Mouse (Mus musculus): ENCODE results near the gene Endog. TPM values are rescaled to one million over a fixed set of nuclear protein-coding genes. Genes with fewer than 3 reads are reported as not detected.
"Not testable (repeated sequence)": the region's sequence is repeated elsewhere in the genome, so short reads cannot be mapped to it uniquely, and the experiment has no call there.

Endog gene
- polyA plus RNA-seq, 1 experiment from 2014 or later = 30.0 TPM

GRCm38 (mm10) chr2:30152616-30153015, 18.7 kb upstream of the Endog start:
- no peaks in the 10 kb centered on the region for H3K4me1 ChIP-seq (ENCODE audit: control insufficient read depth, insufficient read depth, low read length)
- H3K4me2 ChIP-seq = no peak overlapping the region
- H3K9ac ChIP-seq (ENCODE audit: low read depth, low read length) = no peak overlapping the region
- H3K27ac ChIP-seq (ENCODE audit: low read depth, low read length) = no peak overlapping the region
- no peak overlapping the region for H3K4me3 ChIP-seq (ENCODE audit: low read depth, low read length)
- no peak for ATAC-seq (replicated peaks; ENCODE audit: insufficient number of reproducible peaks, low FRiP score, low TSS enrichment)
- H3K27me3 ChIP-seq (ENCODE audit: control insufficient read depth, insufficient read depth, low read length) = no peaks in the 10 kb centered on the region
- H3K36me3 ChIP-seq (ENCODE audit: control insufficient read depth, insufficient read depth, low read length) = peaks cover 11% of the 10 kb centered on the region
- no peaks in the 10 kb centered on the region for H3K9me3 ChIP-seq (replicated peaks; ENCODE audit: control insufficient read depth, low read length)
- 79% methylated on average over 8 of the region's 8 CpGs for WGBS (ENCODE audit: insufficient replicate concordance)

- 73% methylated on average over 6 of the region's 10 CpGs for WGBS (ENCODE audit: insufficient replicate concordance)
- H3K4me3 ChIP-seq (ENCODE audit: low read depth, low read length); H3K9me3 ChIP-seq (replicated peaks; ENCODE audit: control insufficient read depth, low read length); ATAC-seq (replicated peaks; ENCODE audit: insufficient number of reproducible peaks, low FRiP score, low TSS enrichment); H3K27ac ChIP-seq (ENCODE audit: low read depth, low read length); H3K27me3 ChIP-seq (ENCODE audit: control insufficient read depth, insufficient read depth, low read length); H3K9ac ChIP-seq (ENCODE audit: low read depth, low read length); H3K36me3 ChIP-seq (ENCODE audit: control insufficient read depth, insufficient read depth, low read length); H3K4me1 ChIP-seq (ENCODE audit: control insufficient read depth, insufficient read depth, low read length); H3K4me2 ChIP-seq: not testable (repeated sequence)
Observed at GRCm38 (mm10) chr2:30159871-30160270, 11.4 kb upstream of the Endog start.

- no peak for ATAC-seq (replicated peaks; ENCODE audit: insufficient number of reproducible peaks, low FRiP score, low TSS enrichment)
- H3K4me2 ChIP-seq = no peak overlapping the region
- no peak overlapping the region for H3K27ac ChIP-seq (ENCODE audit: low read depth, low read length)
Observed at GRCm38 (mm10) chr2:30161809-30162208, 9.5 kb upstream of the Endog start.

GRCm38 (mm10) chr2:30164340-30164932, 6.9 kb upstream of the Endog start:
- H3K27ac ChIP-seq (ENCODE audit: low read depth, low read length) = no peak overlapping the region
- ATAC-seq (replicated peaks; ENCODE audit: insufficient number of reproducible peaks, low FRiP score, low TSS enrichment) = no peak
- no peaks in the 10 kb centered on the region for H3K27me3 ChIP-seq (ENCODE audit: control insufficient read depth, insufficient read depth, low read length)
- H3K9me3 ChIP-seq (replicated peaks; ENCODE audit: control insufficient read depth, low read length) = peaks cover 14% of the 10 kb centered on the region
- H3K4me2 ChIP-seq = no peak overlapping the region
- WGBS (ENCODE audit: insufficient replicate concordance) = 56% methylated on average over 9 of the region's 9 CpGs
- no peak overlapping the region for H3K4me3 ChIP-seq (ENCODE audit: low read depth, low read length)
- no peaks in the 10 kb centered on the region for H3K36me3 ChIP-seq (ENCODE audit: control insufficient read depth, insufficient read depth, low read length)
- no peaks in the 10 kb centered on the region for H3K4me1 ChIP-seq (ENCODE audit: control insufficient read depth, insufficient read depth, low read length)
- no peak overlapping the region for H3K9ac ChIP-seq (ENCODE audit: low read depth, low read length)

More at GRCm38 (mm10) chr2:30161809-30162208, 9.5 kb upstream of the Endog start:
- H3K4me1 ChIP-seq (ENCODE audit: control insufficient read depth, insufficient read depth, low read length) = no peaks in the 10 kb centered on the region
- no peak overlapping the region for H3K4me3 ChIP-seq (ENCODE audit: low read depth, low read length)
- H3K27me3 ChIP-seq (ENCODE audit: control insufficient read depth, insufficient read depth, low read length) = no peaks in the 10 kb centered on the region
- H3K36me3 ChIP-seq (ENCODE audit: control insufficient read depth, insufficient read depth, low read length) = no peaks in the 10 kb centered on the region
- no peak overlapping the region for H3K9ac ChIP-seq (ENCODE audit: low read depth, low read length)
- peaks cover 11% of the 10 kb centered on the region for H3K9me3 ChIP-seq (replicated peaks; ENCODE audit: control insufficient read depth, low read length)

- 53% methylated on average over 4 of the region's 4 CpGs for WGBS (ENCODE audit: insufficient replicate concordance)
- no peaks in the 10 kb centered on the region for H3K36me3 ChIP-seq (ENCODE audit: control insufficient read depth, insufficient read depth, low read length)
- no peaks in the 10 kb centered on the region for H3K27me3 ChIP-seq (ENCODE audit: control insufficient read depth, insufficient read depth, low read length)
- no peak for ATAC-seq (replicated peaks; ENCODE audit: insufficient number of reproducible peaks, low FRiP score, low TSS enrichment)
- no peak overlapping the region for H3K9ac ChIP-seq (ENCODE audit: low read depth, low read length)
- no peak overlapping the region for H3K4me2 ChIP-seq
- H3K9me3 ChIP-seq (replicated peaks; ENCODE audit: control insufficient read depth, low read length) = peaks cover 14% of the 10 kb centered on the region
- no peaks in the 10 kb centered on the region for H3K4me1 ChIP-seq (ENCODE audit: control insufficient read depth, insufficient read depth, low read length)
- no peak overlapping the region for H3K27ac ChIP-seq (ENCODE audit: low read depth, low read length)
- H3K4me3 ChIP-seq (ENCODE audit: low read depth, low read length) = no peak overlapping the region
Observed at GRCm38 (mm10) chr2:30166677-30167076, 4.6 kb upstream of the Endog start.

GRCm38 (mm10) chr2:30171997-30172382, 697 bp downstream of the Endog start:
- WGBS (ENCODE audit: insufficient replicate concordance) = under 1% methylated on average over 19 of the region's 19 CpGs
- H3K27ac ChIP-seq (ENCODE audit: low read depth, low read length) = peak overlapping the region; percentile 90
- ATAC-seq (replicated peaks; ENCODE audit: insufficient number of reproducible peaks, low FRiP score, low TSS enrichment) = 0 out of 2 replicates have a peak, but pooled peaks have one; percentile 24

GRCm38 (mm10) chr2:30173541-30174240, 2.4 kb downstream of the Endog start:
- 94% methylated on average over 20 of the region's 20 CpGs for WGBS (ENCODE audit: insufficient replicate concordance)
- Histone ChIP-seq H3K9ac (ENCODE audit: low read depth, low read length) (no peak overlapping the region), H3K4me1 (ENCODE audit: control insufficient read depth, insufficient read depth, low read length) (peaks cover 7% of the 10 kb centered on the region), H3K4me3 (ENCODE audit: low read depth, low read length) (no peak overlapping the region), H3K27ac (ENCODE audit: low read depth, low read length) (no peak overlapping the region), H3K36me3 (ENCODE audit: control insufficient read depth, insufficient read depth, low read length) (peaks cover 34% of the 10 kb centered on the region), H3K4me2 (no peak overlapping the region), H3K27me3 (ENCODE audit: control insufficient read depth, insufficient read depth, low read length) (no peaks in the 10 kb centered on the region), H3K9me3 (replicated peaks; ENCODE audit: control insufficient read depth, low read length) (0 out of 2 replicates have a peak, but pooled peaks cover 3% of the 10 kb centered on the region)
- ATAC-seq (replicated peaks; ENCODE audit: insufficient number of reproducible peaks, low FRiP score, low TSS enrichment) = no peak

More at GRCm38 (mm10) chr2:30171997-30172382, 697 bp downstream of the Endog start:
- Histone ChIP-seq H3K4me1 (ENCODE audit: control insufficient read depth, insufficient read depth, low read length) (no peaks in the 10 kb centered on the region; the same call in 1 of the 2 replicates), H3K9me3 (replicated peaks; ENCODE audit: control insufficient read depth, low read length) (peaks cover 5% of the 10 kb centered on the region), H3K4me3 (ENCODE audit: low read depth, low read length) (peak overlapping the region; percentile 67), H3K4me2 (peak overlapping the region; percentile 93), H3K36me3 (ENCODE audit: control insufficient read depth, insufficient read depth, low read length) (peaks cover 34% of the 10 kb centered on the region), H3K27me3 (ENCODE audit: control insufficient read depth, insufficient read depth, low read length) (no peaks in the 10 kb centered on the region), H3K9ac (ENCODE audit: low read depth, low read length) (peak overlapping the region; percentile 72)

- H3K4me2 ChIP-seq = no peak overlapping the region
- H3K27ac ChIP-seq (ENCODE audit: low read depth, low read length) = no peak overlapping the region
- WGBS (ENCODE audit: insufficient replicate concordance) = 79% methylated on average over 8 of the region's 8 CpGs
- no peak overlapping the region for H3K9ac ChIP-seq (ENCODE audit: low read depth, low read length)
- no peak overlapping the region for H3K4me3 ChIP-seq (ENCODE audit: low read depth, low read length)
- peaks cover 7% of the 10 kb centered on the region for H3K4me1 ChIP-seq (ENCODE audit: control insufficient read depth, insufficient read depth, low read length)
- 0 out of 2 replicates have a peak, but pooled peaks cover 3% of the 10 kb centered on the region for H3K9me3 ChIP-seq (replicated peaks; ENCODE audit: control insufficient read depth, low read length)
- no peaks in the 10 kb centered on the region for H3K27me3 ChIP-seq (ENCODE audit: control insufficient read depth, insufficient read depth, low read length)
- no peak for ATAC-seq (replicated peaks; ENCODE audit: insufficient number of reproducible peaks, low FRiP score, low TSS enrichment)
- H3K36me3 ChIP-seq (ENCODE audit: control insufficient read depth, insufficient read depth, low read length) = peaks cover 34% of the 10 kb centered on the region
Observed at GRCm38 (mm10) chr2:30175897-30176296, 4.6 kb downstream of the Endog start.

Measured in heart, embryonic 11.5 days (tissue).